Mouse (Mus musculus) retina, embryonic 14.5 days (tissue): ENCODE measurements around the gene Bbs2.
"Not testable (repeated sequence)": the region's sequence is repeated elsewhere in the genome, so short reads cannot be mapped to it uniquely, and the experiment has no call there.

Experiments used
- DNase-seq: peaks from one replicate; pipeline ENCODE4 v3.0.0-alpha.2; 2015; ENCODE audit warnings: low spot score

The Bbs2 gene

DNA sequence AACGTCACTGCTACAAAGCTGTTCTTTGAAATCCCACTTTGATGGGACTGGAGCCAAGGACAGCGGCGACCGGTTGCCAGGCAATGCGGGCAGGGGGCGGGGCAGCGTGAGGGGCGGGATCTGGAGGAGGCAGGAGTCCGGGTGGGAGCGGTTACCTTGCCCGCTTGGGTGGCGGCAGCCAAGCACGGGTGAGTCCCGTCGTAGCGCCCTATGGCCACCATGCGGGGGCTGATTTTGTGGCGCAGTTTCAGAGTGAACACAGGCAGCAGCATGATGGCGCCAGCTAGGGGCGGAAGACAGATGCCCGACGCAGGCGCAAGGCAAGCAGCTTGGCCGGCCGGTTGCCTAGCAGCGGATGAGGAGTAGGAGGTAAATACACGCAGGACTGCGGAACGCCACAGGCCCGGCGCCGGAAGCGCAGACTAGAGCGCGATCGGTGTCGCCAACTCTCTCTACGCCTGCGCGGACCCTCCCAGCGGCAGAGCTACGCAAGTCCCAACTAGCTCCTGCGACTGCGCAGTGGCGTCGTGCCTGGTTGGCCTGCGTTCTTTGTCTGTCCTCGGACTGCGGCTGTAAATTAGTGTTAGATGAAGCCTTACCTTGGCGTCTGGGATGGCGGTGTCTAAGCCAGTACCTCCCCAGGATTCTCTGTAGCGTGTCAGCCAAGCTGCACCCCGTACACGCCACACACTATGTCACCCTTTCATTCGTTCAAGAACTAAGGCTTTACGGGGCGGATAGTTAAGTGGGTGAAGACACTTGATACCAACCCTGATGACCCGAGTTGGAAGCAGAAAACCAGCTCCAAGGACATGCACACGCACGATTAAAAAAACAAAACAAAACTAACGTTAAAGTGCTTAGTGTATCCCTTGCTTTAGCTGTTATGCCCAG, at the start of gene Bbs2:
Gene Bbs2, minus strand, starts transcription at position 848 of the 894 bp plus-strand sequence.
- peak; percentile 100 for DNase-seq

DNA sequence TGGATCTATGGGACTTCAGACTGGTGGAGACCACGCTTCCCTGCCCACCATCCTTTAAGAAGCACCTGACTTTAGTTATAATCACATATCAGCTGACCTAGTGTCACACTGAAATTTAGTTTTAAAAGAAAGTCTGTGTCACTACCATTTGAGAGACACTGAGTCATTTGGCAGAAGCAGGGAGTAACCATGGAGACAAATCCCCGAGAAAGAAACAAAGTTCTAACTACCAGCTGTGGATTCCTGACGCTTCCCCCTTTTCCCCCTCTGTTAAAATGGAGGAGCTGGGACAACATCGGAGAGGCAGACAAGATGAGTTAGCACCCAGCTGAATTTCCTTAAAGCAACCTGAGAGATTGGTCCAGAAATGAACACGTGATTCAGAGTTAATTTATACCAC, 49.5 kb upstream of the Bbs2 start:
- no peak for DNase-seq

GRCm38 (mm10) chr8:94140266-94140795, 41.6 kb upstream of the Bbs2 start:
- no peak for DNase-seq

GRCm38 (mm10) chr8:94136933-94137332, 38.2 kb upstream of the Bbs2 start, which contains the start of gene Mt4:
Gene Mt4 (plus strand): TSS chr8:94137197.
- no peak for DNase-seq

DNA sequence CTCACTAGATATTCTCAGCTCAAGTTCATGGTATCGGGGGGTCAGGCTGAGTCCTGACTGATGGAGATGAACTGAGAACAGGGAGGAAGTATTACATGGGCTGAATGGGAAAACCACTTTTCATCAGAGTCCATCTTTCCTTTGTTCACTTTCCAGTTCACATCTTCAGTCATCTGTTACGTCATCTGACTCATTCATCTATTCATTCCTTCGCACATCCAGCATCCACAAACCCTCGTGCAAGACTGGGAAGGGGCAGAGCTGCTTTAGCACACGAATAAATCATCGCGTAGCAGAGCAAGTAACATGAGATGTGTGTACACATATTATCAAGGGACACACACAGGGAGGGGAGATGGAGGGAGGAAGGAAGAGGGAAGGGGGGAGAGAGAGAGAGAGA, 37.5 kb upstream of the Bbs2 start:
- DNase-seq = no peak

GRCm38 (mm10) chr8:94135556-94135955, 36.8 kb upstream of the Bbs2 start:
- no peak for DNase-seq

DNA sequence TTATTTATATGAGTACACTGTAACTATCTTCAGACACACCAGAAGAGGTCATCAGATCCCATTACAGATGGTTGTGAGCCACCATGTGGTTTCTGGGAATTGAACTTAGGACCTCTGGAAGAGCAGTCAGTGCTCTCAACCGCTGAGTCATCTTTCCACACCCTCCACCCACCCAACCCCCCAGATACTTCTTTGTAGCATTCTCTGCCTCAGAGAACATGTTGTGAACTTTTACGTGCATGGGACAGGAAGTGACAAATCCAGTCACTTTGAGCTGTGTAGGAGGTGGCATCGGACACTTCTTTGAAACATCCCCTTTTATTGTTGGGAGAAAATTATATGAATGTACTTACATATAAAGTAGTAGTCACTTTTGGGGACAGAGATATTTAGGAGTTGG, 35.9 kb upstream of the Bbs2 start:
- DNase-seq = not testable (repeated sequence)

DNA sequence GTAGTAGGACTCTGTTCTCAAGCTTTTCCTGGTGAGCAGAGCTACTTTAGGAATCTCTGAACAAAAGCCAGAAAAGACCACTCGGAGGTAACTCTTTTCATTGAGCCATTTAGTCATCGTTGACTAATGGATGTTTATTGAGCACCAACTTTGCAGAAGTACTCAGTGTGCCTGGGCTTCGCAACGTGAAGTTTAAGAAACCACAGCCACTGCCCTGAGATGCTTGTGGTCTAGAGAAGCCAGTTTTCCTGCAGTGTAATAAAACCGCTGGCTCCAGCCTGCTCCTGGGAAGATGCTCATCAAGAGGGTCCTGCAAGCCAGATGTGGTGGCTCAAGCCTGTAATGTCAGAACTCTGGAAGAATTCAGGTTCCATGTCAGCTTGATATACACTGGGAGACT, 33.4 kb upstream of the Bbs2 start:
- no peak for DNase-seq

- DNase-seq = no peak
Measured at GRCm38 (mm10) chr8:94130126-94130525, 31.4 kb upstream of the Bbs2 start.

- DNase-seq = no peak
Measured at GRCm38 (mm10) chr8:94129133-94129789, 30.5 kb upstream of the Bbs2 start.

- no peak for DNase-seq
Measured at GRCm38 (mm10) chr8:94127711-94128110, 29.0 kb upstream of the Bbs2 start.

DNA sequence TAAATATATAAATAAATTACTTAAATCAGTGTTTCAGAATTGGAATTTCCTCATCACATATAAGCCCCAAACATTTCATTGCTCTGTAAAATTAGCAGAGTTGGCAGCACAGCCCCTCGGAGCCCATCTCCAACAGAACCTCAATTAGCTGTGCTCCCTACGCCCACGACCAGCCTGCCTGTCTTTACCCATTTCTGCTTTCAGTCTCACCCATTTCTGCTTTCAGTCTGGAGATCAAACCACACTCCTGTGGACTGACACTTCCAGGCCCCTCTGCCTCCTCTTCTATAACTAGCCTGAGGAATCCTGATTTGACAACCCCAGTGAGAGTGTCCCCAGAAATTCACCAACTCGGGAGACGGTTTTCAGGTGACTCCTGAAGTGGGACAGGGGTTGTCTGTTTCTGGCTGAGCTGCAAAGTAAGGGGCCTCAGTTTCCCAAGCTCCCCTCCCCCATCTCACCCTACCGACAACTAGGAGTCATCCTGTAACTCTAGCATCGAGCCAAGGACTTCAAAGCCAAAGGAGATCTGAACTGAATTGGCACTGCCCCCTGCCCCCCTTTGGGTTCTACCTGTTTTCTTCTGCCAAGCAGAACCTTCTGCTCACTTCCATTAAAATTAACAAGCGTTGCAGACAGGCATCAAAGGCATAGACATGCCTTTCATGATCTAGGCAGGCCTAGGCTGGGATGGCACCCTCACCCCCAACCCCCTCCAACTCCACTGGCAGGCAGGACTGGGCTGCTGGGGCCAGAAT, 24.2 kb upstream of the Bbs2 start:
- DNase-seq = no peak

GRCm38 (mm10) chr8:94121625-94122024, 22.9 kb upstream of the Bbs2 start:
- no peak for DNase-seq

DNA sequence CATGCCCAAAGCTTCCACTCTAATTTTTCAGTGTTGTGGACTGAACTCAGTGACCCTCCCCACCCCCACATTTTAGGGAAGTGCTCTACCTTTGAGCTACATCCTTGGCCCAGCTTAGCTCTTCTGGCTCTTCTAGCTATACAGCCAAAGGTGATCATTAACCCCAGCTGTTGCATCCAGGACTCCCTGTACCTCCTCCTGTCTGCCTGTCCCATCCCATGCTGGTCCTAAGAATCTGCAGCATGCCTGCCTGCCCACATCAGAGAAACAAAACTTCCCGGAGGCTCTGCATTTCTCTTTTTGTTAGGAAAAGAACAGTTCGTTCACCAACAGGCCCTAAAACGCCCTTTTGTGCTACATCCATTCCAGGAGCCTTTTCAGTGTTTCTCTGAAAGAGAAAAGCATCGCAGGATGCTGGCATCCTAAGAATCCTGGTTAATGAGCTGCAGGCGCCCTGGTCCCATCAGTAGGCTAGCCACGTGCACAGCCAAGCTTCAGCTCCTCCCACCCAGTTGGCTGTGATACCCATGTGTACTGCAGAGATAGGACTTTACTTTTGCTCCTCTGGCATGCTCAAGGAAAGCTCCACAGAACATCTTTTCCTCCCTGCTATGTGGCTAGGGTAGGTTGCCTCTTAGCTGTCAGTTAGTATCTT, 20.2 kb upstream of the Bbs2 start:
- peak; percentile 56 for DNase-seq

DNA sequence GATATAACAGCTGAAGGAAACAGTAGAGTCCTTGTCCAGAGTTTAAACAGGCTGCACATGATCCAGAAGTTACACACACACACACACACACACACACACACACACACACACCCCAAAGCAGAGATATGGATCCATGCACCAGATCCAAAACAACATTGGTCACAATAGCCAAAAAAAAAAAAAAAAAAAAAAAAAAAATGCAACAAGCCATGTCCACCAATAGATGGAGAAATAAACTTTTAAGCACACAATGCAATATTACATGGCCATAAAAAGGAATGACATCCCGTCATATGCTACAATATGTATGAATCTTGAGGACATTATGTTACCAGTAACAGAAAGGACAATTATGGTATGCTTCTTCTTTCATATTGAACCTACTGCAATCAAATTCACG, 15.2 kb upstream of the Bbs2 start:
- no peak for DNase-seq

DNA sequence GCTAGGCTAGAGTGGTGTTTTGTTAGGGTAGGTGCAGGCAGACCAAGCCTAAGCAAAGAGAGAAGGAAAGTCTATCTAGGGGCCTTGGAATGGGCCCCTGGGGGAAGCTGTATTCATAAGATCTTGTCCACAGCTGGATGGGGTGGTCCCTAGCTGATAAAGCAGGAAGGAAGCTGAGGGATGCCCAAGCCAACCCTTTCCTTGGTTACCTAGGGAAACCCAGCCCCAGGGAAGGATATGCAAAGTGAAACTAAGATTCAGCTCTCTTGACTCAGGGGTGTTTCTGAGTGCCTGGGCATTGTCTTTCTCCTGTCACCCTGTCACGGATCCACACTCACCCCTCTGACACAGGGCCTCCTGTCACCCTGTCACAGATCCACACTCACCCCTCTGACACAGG, 14.7 kb upstream of the Bbs2 start:
- no peak for DNase-seq

DNA sequence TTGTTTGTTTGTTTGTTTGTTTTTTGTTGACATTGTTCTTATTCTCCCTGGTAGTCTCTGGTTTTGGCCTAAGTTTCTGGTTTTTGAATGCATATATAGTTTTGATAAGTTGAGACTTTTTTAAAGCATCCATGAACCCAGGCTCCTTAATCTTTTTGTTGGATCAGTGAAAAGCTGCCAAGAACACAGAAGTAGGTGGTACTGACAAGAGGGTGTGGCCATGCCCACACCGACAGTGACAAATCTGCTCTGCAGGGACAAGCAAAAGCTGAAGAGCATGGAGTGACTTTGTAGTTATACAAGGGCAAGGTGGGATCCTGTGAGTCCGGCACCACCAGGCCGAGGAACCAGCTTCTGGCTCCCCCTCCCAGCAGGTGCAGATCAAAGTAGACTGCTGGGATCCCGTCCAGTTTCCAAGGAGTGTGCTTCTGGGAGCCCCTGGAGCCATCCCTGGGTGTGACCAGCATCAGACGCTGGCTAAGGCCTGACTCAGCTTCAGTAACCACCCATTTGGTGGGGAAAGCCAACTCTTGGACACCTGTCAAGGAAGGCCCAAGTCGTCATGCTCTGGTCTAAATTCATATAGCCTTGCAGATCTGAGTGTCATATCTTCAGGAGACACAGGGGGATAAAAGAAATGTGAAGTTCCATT, 11.9 kb upstream of the Bbs2 start:
- no peak for DNase-seq

DNA sequence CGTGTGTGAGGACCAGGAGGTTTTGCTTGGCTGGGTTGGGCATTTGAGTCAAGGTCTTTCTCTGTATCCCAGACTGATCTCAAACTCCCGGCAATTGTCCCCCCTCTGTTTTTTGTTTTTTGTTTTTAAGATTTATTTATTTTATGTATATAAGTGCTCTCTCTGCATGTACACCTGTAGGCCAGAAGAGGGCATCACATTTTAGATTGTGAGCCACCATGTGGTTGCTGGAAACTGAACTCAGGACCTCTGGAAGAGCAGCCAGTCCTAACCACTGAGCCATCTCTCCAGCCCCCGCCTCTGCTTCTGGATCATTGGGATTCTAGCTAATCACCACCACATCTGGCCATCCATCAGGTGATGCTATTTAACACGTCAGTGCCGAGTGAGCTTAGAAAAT, 11.1 kb upstream of the Bbs2 start:
- DNase-seq = no peak

- DNase-seq = no peak
Measured at GRCm38 (mm10) chr8:94109396-94109795, 10.7 kb upstream of the Bbs2 start.

GRCm38 (mm10) chr8:94107871-94108270, 9.1 kb upstream of the Bbs2 start:
- no peak for DNase-seq

DNA sequence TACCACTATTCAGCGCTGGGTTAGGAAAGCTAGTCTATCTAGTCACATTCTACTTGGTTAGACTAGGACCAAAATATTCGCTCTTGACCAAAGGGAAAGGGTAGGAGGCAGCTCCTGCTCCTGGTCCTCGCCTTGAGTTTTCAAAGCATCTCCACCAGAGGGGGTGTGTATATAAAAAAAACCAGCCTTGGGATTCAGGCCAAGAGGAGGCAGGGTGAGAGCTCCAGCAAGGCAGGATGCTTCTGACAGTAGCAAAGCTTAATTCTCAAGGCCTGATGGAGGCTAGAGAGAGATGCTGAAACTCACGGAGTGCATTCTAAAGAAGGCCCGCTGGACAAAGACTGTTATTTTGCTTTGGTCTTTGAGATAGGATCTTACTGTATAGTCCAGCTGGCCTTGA, 5.4 kb upstream of the Bbs2 start:
- no peak for DNase-seq
